Mouse (Mus musculus) kidney, embryonic 14.5 days (tissue): Measurements from ENCODE around the gene Slfn8. TPM values are rescaled to one million over a fixed set of nuclear protein-coding genes. Genes with fewer than 3 reads are reported as not detected.
"Not testable (repeated sequence)": the region's sequence is repeated elsewhere in the genome, so short reads cannot be mapped to it uniquely, and the experiment has no call there.

Experiments used
- ATAC-seq: fragments of 200-750 bp; cut with Nextera tagmentation; 2 replicates; pipeline ENCODE4 v1.8.0; 2017; ENCODE audit warnings: moderate number of reproducible peaks, mild to moderate bottlenecking, moderate TSS enrichment, moderate library complexity; ENCODE audit not compliant: low FRiP score, low TSS enrichment
- H3K27ac ChIP-seq: fragments of 300-500 bp; sonication (generic); 2 replicates; pipeline ENCODE4 v1.5.1; 2014; ENCODE audit warnings: low read depth, mild to moderate bottlenecking, low read length, moderate library complexity, mixed read lengths
- H3K27me3 ChIP-seq: fragments of 300-500 bp; sonication (generic); 2 replicates; pipeline ENCODE4 v1.6.1; 2014; ENCODE audit warnings: mild to moderate bottlenecking, low read length; ENCODE audit not compliant: control insufficient read depth, insufficient read depth
- H3K36me3 ChIP-seq: fragments of 300-500 bp; sonication (generic); 2 replicates; pipeline ENCODE4 v1.6.1; 2014; ENCODE audit warnings: low read length, mixed read lengths; ENCODE audit not compliant: control insufficient read depth, insufficient read depth
- H3K4me1 ChIP-seq: fragments of 300-500 bp; sonication (generic); 2 replicates; pipeline ENCODE4 v1.6.1; 2014; ENCODE audit warnings: low read length, mixed read lengths; ENCODE audit not compliant: control insufficient read depth, insufficient read depth
- H3K4me2 ChIP-seq: fragments of 300-500 bp; sonication (generic); replicated peaks from 2 replicates; pipeline ENCODE4 v1.6.1; 2014; ENCODE audit warnings: low read depth, mild to moderate bottlenecking, low read length
- H3K4me3 ChIP-seq: fragments of 300-500 bp; sonication (generic); 2 replicates; pipeline ENCODE4 v1.5.1; 2014; ENCODE audit warnings: mild to moderate bottlenecking, low read length
- H3K9ac ChIP-seq: fragments of 300-500 bp; sonication (generic); 2 replicates; pipeline ENCODE4 v1.6.1; 2014; ENCODE audit warnings: low read depth, mild to moderate bottlenecking, low read length, moderate library complexity
- H3K9me3 ChIP-seq: fragments of 300-500 bp; sonication (generic); 2 replicates; pipeline ENCODE4 v1.6.1; 2016; ENCODE audit warnings: low read length; ENCODE audit not compliant: control insufficient read depth
- WGBS: fragments of 180-500 bp; shearing (Covaris S2); extraction: QIAGEN DNeasy Blood & Tissue Kit; methylation state at CpG from one replicate; pipeline ENCODE4 v1.1.7; 2014; 5-methylcytosine and 5-hydroxymethylcytosine counted together
- polyA plus RNA-seq: library from polyadenylated mRNA; unstranded; fragments of >200 nt; fragmentation: Nextera tagmentation; extraction: Ambion mirVana; gene quantifications from 2 replicates; pipeline ENCODE4 v1.2.1, GENCODE M21; 2014

Slfn8 gene
- polyA plus RNA-seq, 1 experiment from 2014 or later = 0.41 TPM

GRCm38 (mm10) chr11:83060412-83061020 is 39.9 kb upstream of the Slfn8 start:
- ATAC-seq = no peak
- Histone ChIP-seq H3K4me3 (no peak overlapping the region), H3K4me1 (no peaks in the 10 kb centered on the region), H3K9ac (no peak overlapping the region), H3K27me3 (no peaks in the 10 kb centered on the region), H3K4me2 (no peak overlapping the region), H3K27ac (no peak overlapping the region), H3K9me3 (no peaks in the 10 kb centered on the region), H3K36me3 (no peaks in the 10 kb centered on the region)
- 60% methylated on average over 5 of the region's 5 CpGs for WGBS

GRCm38 (mm10) chr11:83057863-83058262 is 37.3 kb upstream of the Slfn8 start:
- H3K27ac ChIP-seq = no peak overlapping the region
- WGBS = 9% methylated on average over 5 of the region's 5 CpGs
- H3K27me3 ChIP-seq = no peaks in the 10 kb centered on the region
- no peak overlapping the region for H3K4me3 ChIP-seq
- no peak overlapping the region for H3K9ac ChIP-seq
- H3K36me3 ChIP-seq = no peaks in the 10 kb centered on the region
- no peaks in the 10 kb centered on the region for H3K9me3 ChIP-seq
- H3K4me1 ChIP-seq = no peaks in the 10 kb centered on the region
- no peak overlapping the region for H3K4me2 ChIP-seq
- ATAC-seq = no peak

GRCm38 (mm10) chr11:83045642-83046041 is 25.0 kb upstream of the Slfn8 start:
- Histone ChIP-seq H3K27ac (no peak overlapping the region), H3K9ac (no peak overlapping the region), H3K4me2 (no peak overlapping the region), H3K9me3 (no peaks in the 10 kb centered on the region), H3K27me3 (no peaks in the 10 kb centered on the region), H3K4me1 (no peaks in the 10 kb centered on the region), H3K4me3 (no peak overlapping the region), H3K36me3 (no peaks in the 10 kb centered on the region)
- 83% methylated on average over 3 of the region's 3 CpGs for WGBS
- no peak for ATAC-seq

- Histone ChIP-seq H3K36me3 (no peaks in the 10 kb centered on the region), H3K9ac (no peak overlapping the region), H3K9me3 (no peaks in the 10 kb centered on the region), H3K4me1 (no peaks in the 10 kb centered on the region), H3K27ac (no peak overlapping the region), H3K4me2 (no peak overlapping the region), H3K4me3 (no peak overlapping the region), H3K27me3 (0 out of 2 replicates have a peak, but pooled peaks cover 2% of the 10 kb centered on the region)
- ATAC-seq = no peak
- 84% methylated on average over 4 of the region's 4 CpGs for WGBS
These were observed 23.3 kb upstream of the Slfn8 start for GRCm38 (mm10) chr11:83043891-83044290.

GRCm38 (mm10) chr11:83041000-83041399 is 20.4 kb upstream of the Slfn8 start:
- Histone ChIP-seq H3K36me3 (no peaks in the 10 kb centered on the region), H3K9me3 (no peaks in the 10 kb centered on the region), H3K4me2 (no peak overlapping the region), H3K4me3 (no peak overlapping the region), H3K27me3 (0 out of 2 replicates have a peak, but pooled peaks cover 2% of the 10 kb centered on the region), H3K4me1 (no peaks in the 10 kb centered on the region), H3K9ac (no peak overlapping the region), H3K27ac (no peak overlapping the region)
- no peak for ATAC-seq

- Histone ChIP-seq H3K9ac (no peak overlapping the region), H3K4me1 (no peaks in the 10 kb centered on the region), H3K4me3 (peak overlapping the region; percentile 6; the same call in 1 of the 2 replicates), H3K36me3 (no peaks in the 10 kb centered on the region), H3K27ac (no peak overlapping the region), H3K27me3 (0 out of 2 replicates have a peak, but pooled peaks cover 2% of the 10 kb centered on the region), H3K9me3 (no peaks in the 10 kb centered on the region), H3K4me2 (peak overlapping the region; percentile 26)
- 23% methylated on average over 1 of the region's 1 CpGs for WGBS
- no peak for ATAC-seq
These were observed 19.7 kb upstream of the Slfn8 start for GRCm38 (mm10) chr11:83040325-83040724.

GRCm38 (mm10) chr11:83039796-83040195 is 19.2 kb upstream of the Slfn8 start:
- H3K27me3 ChIP-seq = 0 out of 2 replicates have a peak, but pooled peaks cover 2% of the 10 kb centered on the region
- peak overlapping the region; percentile 26 for H3K4me2 ChIP-seq
- ATAC-seq = no peak
- no peaks in the 10 kb centered on the region for H3K36me3 ChIP-seq
- no peaks in the 10 kb centered on the region for H3K4me1 ChIP-seq
- peak overlapping the region; percentile 6; the same call in 1 of the 2 replicates for H3K4me3 ChIP-seq
- 7% methylated on average over 19 of the region's 19 CpGs for WGBS
- H3K27ac ChIP-seq = no peak overlapping the region
- H3K9ac ChIP-seq = no peak overlapping the region
- no peaks in the 10 kb centered on the region for H3K9me3 ChIP-seq

GRCm38 (mm10) chr11:83039156-83039555 is 18.5 kb upstream of the Slfn8 start:
- Histone ChIP-seq H3K4me2 (no peak overlapping the region), H3K4me3 (no peak overlapping the region), H3K9ac (no peak overlapping the region), H3K27ac (no peak overlapping the region), H3K4me1 (no peaks in the 10 kb centered on the region), H3K27me3 (0 out of 2 replicates have a peak, but pooled peaks cover 2% of the 10 kb centered on the region), H3K36me3 (no peaks in the 10 kb centered on the region), H3K9me3 (no peaks in the 10 kb centered on the region)
- WGBS = 40% methylated on average over 1 of the region's 1 CpGs
- no peak for ATAC-seq

- H3K9me3 ChIP-seq, H3K4me2 ChIP-seq, H3K27me3 ChIP-seq, H3K36me3 ChIP-seq, H3K9ac ChIP-seq, H3K4me1 ChIP-seq, H3K4me3 ChIP-seq, H3K27ac ChIP-seq, ATAC-seq: not testable (repeated sequence)
- WGBS = 78% methylated on average over 3 of the region's 3 CpGs
These were observed 18.1 kb upstream of the Slfn8 start for GRCm38 (mm10) chr11:83038686-83039085.
